Mouse (Mus musculus) kidney, postnatal 14 days (tissue): ENCODE measurements around the gene Cntn5.
"Not testable (repeated sequence)": the region's sequence is repeated elsewhere in the genome, so short reads cannot be mapped to it uniquely, and the experiment has no call there.

Experiments used
- DNase-seq: peaks from one replicate; pipeline ENCODE4 v3.0.0; 2022; ENCODE audit warnings: mixed read lengths

Cntn5 gene

DNA sequence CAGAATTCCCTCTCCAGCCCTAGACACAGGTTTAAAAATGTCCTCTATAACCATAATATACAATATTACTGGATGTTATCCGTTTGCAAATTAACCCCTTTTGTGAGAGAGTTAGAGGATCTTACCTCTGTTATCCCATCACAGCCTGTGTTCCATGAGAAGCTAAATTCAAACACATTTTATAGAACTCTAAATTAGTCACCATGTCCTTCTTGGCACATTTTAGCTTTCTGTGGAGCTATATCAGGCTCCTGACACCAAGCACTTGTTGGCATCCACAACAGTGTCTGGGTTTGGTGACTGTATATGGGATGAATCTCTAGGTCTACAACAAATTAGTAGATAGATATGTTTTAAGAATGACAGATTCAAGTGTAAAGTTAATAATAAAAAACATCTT lies 253.9 kb downstream of the Cntn5 start:
- no peak for DNase-seq

DNA sequence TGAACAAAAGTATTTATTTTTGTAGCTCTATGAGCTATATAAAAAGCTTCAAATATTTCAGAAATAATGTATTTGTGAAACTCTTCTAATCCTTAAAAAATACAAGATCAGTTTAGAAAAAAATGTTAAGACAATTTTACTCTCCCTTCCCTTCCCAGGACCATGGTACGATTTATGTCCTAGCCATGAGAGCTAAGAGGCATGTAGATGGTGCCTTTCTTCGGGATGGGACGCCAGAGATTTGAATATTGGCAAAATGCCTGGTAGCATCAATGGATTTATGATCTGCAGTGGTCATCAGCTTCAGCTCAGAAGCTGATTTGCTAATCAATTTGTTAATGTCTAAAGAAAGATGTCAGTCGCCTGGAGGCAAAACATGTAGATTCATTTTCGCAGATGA lies 258.6 kb downstream of the Cntn5 start:
- no peak for DNase-seq

DNA sequence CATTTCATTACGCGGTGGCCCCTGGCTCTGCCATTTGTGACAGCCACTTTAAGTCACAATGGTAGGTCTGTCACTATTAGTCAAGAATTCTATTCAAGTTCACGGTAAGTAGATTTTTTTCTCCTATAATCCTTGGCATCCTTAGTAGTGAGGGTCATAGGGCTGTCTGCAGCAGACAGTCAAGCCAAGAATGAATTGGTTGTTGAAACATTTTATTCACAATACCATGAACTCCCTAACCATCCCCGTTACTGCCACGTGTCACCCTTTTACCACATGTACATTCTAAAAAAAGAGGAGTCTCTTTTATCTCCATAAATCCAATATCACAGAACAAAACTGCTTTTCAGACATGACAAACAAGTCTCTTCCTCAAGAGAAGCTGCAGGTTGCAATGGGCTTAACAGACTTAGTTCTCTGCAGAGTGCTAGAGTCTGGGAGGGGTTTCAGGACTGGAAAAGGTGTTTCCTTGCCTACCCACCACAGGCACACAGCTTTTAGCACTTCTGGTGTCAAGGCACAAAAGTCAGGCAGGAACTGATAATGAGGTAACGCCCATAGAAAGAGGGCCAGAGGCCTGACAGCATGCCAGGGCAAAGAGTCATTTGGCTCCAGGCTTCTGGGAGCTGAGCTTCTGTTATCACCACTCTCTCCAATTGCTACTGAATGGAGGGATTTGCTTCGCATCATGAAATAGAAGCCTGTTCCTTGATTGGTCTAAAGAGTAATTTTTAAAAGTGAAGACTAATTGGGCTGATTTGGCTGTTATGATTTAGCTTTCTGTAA lies 259.3 kb downstream of the Cntn5 start:
- no peak for DNase-seq

DNA sequence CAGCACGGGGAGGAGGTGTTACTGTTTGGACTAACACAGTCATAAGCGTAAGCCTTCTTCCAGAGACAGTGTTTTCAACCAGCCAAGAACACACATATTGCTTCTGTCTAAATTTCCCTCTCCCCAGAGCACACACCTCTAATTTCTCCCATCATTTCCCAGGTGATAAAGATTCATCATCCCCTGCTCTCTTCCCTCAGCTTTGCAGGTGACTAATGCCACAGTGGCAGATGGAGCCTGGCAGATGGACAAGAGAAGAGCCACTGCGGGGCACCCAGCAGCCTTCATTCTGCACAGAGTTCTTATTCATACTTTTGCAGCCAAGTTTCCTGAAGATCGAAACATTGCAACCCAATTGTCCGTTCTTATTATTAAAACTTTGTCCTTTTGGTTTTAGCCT lies 286.5 kb downstream of the Cntn5 start:
- no peak for DNase-seq

DNA sequence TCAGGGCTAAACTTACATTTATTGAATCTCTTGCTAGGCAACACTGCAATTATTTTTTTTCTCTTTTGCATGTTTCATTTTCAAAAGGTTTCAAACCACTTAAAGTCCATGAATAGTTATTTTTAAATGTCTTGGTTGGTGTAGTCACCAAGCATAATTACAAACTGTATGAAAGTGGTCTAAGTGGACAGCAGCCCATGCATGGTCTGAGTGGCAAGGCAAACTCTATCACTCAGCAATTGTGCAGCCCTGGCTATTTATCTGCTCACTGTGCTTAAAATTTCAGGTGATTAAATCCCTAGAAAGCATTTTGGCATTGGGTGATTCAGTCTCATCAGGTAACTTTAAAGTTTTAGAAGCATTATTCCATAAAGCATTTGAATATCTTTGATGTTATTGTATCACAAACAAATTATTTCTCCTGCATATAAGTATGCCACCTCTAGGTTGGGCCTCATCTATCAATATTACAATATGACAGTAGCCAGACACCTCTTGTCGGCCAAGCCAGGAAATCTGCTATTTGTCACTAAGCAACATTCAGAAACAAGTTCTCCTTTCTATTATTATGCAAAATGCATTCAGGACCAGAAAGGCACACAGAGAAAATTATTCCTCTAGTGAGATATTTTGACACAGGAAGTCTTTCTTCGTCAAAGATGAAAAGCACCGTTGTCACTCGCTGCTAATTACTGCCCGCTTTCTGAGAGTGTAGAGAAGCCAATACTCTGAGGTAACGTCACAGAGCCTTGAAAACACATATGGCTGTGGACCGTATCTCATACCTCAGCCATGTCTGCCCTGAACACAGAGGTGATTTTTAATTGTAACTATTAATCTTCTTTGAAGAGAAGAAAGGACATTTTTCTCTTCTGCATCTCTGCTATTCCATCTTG lies 329.0 kb downstream of the Cntn5 start:
- DNase-seq = no peak

DNA sequence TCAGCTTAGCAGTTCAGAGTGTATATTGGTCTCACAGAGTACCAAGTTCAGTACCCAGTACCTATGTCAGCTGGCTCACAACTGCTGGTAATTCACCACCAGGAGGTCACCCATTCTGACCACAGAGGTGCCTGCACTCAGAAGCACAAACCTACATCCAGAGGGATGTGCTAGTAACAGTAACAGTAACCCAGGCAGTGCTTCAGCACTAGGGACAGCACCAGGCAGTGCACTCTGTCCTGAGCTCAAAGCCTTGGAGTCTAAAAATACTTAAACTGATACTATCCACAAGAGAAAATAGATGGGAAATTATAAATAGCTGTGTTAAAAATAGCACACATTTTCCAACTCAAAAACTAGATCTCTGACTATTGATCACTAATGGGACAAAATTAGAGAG lies 334.7 kb downstream of the Cntn5 start:
- DNase-seq = no peak

DNA sequence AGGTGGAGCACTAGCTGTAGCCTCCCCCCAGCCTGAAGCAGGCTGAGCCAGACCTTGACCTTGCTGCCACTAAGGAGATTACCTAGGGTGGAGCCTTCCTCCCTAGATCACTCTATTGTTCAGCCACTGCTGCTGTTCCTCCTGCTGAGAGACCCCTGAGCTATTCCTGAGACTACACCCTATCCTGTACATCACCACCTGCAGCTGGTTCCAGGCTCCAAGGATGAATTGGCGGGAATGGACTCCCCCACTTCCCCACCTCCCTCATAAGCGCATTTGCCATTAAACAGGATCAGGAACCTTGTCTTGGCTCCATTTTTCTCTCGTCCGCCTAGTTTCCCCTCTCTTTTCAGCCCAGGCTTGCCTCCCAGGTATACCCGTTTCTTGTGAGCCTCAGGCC lies 363.7 kb downstream of the Cntn5 start:
- not testable (repeated sequence) for DNase-seq

DNA sequence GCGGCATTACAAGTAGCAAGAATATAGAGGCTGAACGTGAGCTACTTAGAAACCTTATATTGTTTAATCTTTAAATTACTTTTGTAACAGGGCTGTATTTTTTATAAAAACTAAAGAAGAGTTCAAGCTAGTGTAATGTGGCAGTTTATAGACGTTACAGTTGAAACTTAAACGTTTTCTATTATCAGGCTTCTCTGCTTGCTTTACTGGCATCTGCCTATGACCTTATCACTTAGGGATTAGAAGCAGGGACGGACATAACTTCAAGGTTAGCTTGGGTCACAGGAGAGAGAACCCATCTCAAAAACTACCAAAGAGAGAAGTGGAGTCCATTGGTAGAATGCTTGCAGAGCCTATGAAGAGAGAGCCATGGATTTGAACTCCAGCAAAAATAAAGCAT lies 372.3 kb downstream of the Cntn5 start:
- no peak for DNase-seq

DNA sequence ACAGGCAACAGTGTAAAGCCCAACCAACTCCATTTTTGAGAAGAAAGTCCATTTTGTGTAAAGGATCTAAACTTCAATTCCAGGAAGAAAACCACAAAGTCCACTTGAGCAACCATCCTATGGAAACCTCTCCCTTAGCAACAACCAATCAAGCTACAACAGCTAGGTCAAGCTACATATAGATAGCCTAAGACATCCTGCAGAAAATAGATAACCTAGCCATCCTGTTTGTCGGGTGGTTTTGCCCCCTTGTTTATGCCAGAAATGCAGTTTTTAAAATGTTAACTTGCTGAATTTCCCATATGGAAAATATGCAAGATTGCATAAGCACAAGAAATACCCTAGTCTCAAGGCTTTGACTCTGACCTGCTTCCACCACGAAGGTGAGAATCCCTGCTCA lies 373.5 kb downstream of the Cntn5 start:
- no peak for DNase-seq

DNA sequence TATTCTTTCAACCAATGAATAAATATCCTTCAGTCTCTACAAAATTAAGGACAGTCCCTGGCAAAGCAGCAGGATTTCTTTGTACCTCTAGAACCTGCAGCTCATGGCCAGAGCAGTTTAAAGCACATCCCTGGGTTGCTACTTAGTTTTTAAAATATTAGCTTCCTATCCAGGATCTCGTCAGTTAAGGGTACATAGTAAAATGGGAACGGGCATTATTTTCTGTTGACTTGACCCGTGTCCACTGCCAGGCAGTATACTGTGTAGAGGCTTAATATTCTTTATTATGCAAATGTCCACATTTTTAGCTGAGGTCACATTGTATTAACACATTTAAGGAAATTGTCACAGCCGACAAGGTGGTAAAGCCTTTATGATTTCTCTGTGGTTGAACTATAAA lies 375.0 kb downstream of the Cntn5 start:
- no peak for DNase-seq

DNA sequence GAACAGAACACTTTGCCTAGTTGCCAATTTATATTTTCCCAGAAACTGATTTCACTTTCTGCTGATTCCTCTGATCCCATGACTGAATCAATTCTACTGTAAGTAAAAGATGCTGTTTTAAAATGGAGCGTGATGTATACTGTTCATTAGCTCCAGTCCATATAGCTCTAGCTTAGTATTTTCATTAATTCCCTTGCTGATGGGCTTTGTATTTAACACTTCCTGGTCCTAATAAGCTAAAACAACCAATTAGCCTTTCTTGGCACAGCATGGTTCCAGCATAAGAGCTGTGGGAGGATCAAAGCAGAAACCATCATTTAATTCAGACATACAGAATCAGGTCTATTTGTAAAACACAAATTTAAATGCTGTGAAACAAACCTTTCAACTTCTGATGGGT lies 375.5 kb downstream of the Cntn5 start:
- no peak for DNase-seq

DNA sequence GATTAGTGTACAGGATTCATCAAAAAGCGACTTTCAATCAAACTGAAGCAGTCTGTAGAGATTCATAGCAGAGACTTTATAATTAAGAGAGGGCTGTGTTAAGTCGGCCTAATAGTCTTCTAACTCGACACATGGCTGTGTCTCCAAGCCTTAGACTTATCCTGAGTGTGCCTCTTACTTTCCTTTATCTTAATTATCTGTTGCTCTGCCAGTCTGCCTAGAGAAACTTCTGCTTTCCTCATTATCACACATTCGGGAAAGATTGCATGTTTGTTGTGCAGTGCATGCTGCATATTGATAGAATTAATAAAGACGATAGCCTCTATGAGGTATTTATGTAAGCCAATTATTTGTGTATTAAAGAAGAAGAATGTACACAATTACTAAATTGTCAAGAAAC lies 375.9 kb downstream of the Cntn5 start:
- no peak for DNase-seq

DNA sequence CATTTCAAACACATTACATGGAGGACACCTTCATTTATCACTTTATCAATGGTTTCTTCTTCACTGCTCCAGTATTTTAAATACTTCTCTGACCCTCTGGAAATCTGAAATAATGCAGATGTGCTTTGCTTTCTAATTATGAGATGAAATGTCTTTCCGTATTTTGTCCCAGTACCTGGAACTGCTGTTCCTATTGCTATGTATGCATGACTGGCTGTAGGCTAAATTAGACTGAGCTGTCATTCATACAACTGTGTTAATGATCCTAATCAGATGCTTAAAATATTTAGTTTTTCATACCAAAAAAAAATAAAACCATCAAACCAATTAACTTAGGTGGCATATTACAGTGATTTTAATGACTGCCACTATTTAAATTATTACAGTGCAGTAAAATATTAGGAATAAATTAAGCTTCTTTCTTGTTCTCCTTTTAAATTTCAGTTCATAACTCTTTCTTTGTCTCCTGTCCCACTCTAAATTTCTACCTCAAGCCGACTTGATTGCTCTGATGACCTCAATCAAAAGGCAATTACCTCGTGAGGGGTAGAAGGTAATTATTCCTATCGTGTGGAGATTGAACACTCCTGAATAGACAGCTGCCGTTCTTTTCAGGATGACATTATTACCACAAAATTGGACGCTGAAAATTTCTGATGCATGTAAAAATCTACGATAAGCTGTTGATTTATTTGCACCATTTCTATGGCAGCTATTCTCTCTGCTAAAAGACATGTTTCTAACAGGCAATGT lies 378.5 kb downstream of the Cntn5 start:
- DNase-seq = no peak

DNA sequence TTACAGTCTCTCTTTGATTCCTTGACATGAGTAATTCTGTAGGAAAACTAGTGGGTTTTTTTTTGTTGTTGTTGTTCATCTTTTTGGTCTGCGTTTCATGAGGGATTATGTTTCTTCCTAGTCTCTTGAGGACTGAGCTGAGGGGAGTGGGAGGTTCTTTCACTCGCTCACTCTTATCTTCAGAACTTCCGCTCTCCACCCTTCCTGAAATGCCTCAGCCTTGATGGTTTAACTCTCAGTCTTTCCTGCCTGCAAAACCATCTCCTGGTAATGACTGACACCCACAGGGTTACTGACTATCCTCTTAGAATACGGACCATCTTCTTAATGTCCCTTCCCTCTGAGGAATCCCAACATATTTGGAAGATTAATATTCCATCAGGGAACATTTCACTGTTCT lies 382.0 kb downstream of the Cntn5 start:
- DNase-seq = no peak

DNA sequence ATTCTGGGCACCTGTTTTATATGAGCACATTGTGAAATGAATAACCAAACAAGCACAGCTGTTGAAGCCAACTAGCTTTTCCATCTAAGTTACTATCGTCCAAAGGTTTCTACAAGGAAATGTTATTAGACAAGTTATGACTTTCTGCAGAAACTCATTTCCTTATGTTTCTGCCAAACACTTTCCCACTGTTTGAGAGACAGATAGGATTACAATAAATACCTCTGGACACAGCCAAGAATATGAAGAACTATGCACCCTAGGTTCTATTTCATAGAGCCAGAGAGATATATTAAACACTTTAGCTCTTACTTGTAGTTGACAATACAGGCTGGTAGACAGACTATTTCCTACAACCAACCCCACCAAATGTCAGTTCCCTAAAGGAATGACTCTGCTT lies 383.5 kb downstream of the Cntn5 start:
- DNase-seq = no peak

DNA sequence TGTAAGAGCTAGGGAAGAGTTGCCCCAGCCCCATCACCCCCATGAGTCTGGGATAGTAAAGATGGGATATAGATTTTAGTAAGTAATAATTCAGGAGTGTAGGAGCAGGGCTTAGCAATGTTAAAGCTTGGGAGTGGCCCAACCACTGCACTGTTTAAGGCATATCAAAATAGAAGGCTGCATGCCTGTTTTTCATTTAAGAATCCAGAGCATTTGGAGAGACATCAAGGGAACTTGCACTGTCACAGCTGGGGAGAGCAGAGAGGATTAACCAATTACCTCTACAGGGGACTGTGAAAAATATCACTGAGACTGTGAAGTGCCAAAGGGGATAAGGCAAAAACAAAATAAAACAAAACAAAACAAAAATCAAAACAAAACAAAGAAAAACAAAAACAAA lies 412.3 kb downstream of the Cntn5 start:
- DNase-seq = no peak

DNA sequence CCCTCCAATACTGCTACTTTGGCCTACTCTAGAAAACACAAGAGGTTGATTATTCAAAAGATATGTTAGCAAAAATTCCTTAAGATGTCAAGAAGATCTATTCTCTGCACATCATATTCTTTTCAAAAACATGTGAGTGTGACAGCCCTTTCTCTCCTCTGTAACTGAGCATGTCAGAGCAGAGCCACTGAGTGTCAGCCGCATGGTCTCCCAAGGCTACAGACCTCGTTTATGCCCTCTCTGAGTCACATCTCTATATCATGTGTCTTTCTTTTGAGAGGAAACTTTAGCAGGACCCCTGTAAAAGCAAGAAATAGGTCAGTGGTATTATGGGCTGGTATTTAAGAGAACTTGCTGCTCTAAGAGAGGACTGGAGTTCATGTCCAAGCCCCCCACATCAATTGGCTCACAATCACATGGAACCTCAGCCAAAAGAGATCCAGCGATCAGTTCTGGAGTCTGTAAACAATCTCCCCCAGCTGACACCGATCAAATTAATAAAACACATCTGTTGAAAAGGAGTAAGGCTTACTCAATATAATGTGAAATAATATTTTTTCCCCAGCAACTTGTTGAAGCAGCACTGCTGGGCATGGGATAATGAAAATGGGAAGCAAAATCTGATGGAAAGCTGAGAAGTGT lies 433.0 kb downstream of the Cntn5 start:
- DNase-seq = peak; percentile 21

DNA sequence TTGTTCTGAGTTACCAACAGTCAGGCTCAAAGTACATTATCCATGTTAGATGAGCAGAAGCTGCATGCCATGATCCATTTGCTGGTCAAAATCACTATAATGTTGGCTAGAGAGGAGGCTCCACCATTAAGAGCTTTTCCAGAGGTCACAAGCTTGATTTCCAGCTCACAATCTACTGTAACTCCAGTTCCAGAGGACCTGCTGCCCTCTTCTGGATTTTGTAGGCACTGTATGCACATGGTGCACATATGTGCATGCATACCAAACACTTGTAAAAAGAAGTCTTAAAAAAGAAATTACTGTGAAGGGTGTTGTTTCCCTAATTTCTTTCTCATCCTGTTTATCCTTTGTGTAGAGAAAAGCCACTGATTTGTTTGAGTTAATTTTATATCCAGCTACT lies 439.8 kb downstream of the Cntn5 start:
- no peak for DNase-seq

DNA sequence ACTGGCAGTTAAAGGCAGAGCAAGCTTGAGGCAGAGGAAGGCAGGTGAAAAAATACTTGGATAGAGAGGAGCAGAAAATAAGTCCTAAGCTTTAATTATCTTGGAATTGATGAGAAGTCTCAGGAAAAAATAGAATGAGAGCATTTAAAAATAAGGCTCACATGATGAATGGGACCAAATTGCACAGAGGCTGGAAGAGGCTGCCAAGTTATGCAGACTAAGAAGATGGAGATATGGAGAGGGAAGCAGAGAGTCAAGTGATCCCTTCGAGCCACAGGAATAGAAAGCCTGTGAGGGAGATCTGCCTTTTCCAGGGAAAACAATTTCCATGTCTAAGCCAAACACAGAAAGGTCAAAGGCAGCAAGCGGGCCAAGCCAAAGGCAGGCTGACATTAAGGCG lies 446.7 kb downstream of the Cntn5 start:
- DNase-seq = peak; percentile 1

DNA sequence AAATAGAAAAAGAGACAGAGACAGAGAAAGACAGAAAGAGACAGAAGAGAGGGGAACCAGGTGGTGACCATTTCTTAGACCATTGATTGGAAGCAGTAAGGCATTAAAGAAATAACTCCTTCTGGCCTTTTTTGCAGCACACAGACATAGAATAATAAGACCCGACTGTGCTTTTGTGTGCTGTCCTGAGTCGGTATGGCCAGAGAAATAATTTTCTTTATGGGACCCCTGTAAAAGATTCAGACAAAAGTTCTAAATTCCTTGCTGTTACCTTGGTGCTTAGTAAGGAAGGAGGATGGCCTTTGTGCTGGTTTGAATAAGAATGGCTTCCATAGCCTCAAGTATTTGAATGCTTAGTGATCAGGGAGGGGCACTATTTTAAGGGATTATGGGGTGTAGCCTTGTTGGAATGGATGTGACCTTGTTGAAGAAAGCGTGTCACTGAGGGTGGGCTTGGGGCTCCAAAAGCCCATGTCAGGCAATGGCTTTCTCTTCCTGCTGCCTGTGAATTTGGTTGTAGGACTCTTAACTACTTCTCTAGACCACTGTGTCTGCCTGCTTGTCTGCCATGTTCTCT lies 455.5 kb downstream of the Cntn5 start:
- no peak for DNase-seq

DNA sequence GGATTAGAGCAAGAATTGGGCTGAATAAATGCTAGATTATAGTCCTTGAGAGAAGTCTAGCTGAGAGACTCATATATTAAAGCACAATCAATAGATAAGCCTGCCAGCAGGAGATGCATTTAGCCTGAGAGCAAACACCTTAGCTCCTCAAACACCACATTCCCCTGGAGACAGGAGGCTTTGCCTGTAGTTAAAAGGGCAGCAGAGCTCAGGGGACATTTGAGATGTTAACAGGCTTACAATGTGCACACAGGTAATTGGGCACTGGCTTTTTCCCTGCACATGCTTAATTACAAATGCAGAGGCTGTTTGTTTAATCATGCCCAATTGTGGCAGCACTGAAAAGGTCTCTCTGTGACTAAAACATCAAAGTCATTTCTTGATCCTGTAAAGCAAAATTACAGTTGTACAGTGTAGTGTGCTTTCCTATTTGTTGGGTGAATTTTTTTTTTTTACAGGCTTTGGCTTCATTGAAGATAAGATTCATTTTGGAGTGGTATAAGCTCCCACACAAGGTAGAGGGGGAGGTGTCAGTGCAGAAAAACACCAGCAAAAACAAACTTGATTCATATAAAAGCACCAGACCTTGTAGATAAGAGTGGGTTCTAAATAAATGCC lies 457.2 kb downstream of the Cntn5 start:
- DNase-seq = no peak

DNA sequence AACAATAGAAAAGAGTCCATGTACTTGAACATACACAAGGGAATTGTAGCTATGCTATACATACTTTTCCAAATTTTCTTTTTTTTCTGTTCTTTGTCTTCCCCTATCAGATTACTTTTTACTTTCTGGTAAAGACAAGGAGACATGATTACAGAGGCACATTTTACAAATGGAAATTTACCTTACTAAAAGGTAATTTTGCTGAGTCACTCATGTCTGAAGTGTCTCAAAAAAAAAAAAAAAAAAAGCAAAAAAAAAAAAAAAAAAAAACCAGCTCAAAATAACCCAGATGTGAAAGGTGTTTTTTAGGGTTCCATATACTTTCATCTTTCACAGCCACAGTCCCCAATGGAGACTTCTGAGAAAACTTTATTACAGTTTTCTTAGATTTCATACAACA lies 492.5 kb downstream of the Cntn5 start:
- DNase-seq = no peak
